Mouse (Mus musculus): ENCODE measurements at regions not wholly inside any gene's neighbourhood (a gene's known extent, or its start where the extent isn't known, plus 50 kb on each side); places are given as distances from the start of the nearest gene placed in this dataset.
"Not testable (repeated sequence)": the region's sequence is repeated elsewhere in the genome, so short reads cannot be mapped to it uniquely, and the experiment has no call there.

GRCm38 (mm10) chr17:18520321-18520720, 52.6 kb upstream of the Vmn2r96 start:
- TF ChIP-seq ZNF384 (IDR thresholded peaks at IDR 0.05; ENCODE audit: low read depth, low read length); ZC3H11A (IDR thresholded peaks at IDR 0.05; ENCODE audit: borderline replicate concordance, low read depth, low read length): not testable (repeated sequence)

Measured in ES-E14 (cell line).